Mouse (Mus musculus): Measurements from ENCODE around the gene Prkci. TPM values are rescaled to one million over a fixed set of nuclear protein-coding genes. Genes with fewer than 3 reads are reported as not detected.

Gene Prkci
- total RNA-seq, 1 experiment, result 95.2 TPM

- Histone ChIP-seq H3K4me1 (ENCODE audit: control insufficient read depth in 2 of 2, insufficient read depth in 2 of 2, low read length in 2 of 2, poor library complexity in 1 of 2) (peaks cover 5 to 15% of the 10 kb centered on the region in 2 experiments), H3K27ac (ENCODE audit: insufficient read depth, low read depth, low read length, poor library complexity, severe bottlenecking) (no peak overlapping the region), H3K9me3 (ENCODE audit: control insufficient read depth, insufficient read depth, low read depth, low read length) (no peaks in the 10 kb centered on the region), H3K36me3 (ENCODE audit: control insufficient read depth, insufficient read depth, low read length, poor library complexity, severe bottlenecking) (no peaks in the 10 kb centered on the region), H3K9ac (ENCODE audit: insufficient read depth, low read depth, low read length, poor library complexity, severe bottlenecking) (peak overlapping the region; percentile 1; the same call in 1 of the 2 replicates), H3K4me3 (ENCODE audit: insufficient read depth in 1 of 2, low read depth in 1 of 2, low read length in 2 of 2, poor library complexity in 1 of 2, severe bottlenecking in 1 of 2) (peak overlapping the region; percentile 93 to 95)
- in situ Hi-C loops (cut with MboI; ENCODE audit: low sequenced_read_pairs in 2 of 2, unreplicated experiment in 2 of 2), result no loop called here
- no peak for DNase-seq (ENCODE audit: low read depth, low spot score)
- TF ChIP-seq HCFC1 (IDR thresholded peaks at IDR 0.05; ENCODE audit: borderline replicate concordance, insufficient read depth, low read length) (no peak), MAFK (IDR thresholded peaks at IDR 0.05; ENCODE audit: insufficient read depth, low read depth, low read length) (no peak), ZC3H11A (IDR thresholded peaks at IDR 0.05; ENCODE audit: borderline replicate concordance, low read depth, low read length) (no peak), ZNF384 (IDR thresholded peaks at IDR 0.05; ENCODE audit: low read depth, low read length) (no peak), CHD2 (IDR thresholded peaks at IDR 0.05; ENCODE audit: low read depth, low read length) (no peak)
These were observed 1.1 kb downstream of the Prkci start for GRCm38 (mm10) chr3:30996688-30997014.

DNA sequence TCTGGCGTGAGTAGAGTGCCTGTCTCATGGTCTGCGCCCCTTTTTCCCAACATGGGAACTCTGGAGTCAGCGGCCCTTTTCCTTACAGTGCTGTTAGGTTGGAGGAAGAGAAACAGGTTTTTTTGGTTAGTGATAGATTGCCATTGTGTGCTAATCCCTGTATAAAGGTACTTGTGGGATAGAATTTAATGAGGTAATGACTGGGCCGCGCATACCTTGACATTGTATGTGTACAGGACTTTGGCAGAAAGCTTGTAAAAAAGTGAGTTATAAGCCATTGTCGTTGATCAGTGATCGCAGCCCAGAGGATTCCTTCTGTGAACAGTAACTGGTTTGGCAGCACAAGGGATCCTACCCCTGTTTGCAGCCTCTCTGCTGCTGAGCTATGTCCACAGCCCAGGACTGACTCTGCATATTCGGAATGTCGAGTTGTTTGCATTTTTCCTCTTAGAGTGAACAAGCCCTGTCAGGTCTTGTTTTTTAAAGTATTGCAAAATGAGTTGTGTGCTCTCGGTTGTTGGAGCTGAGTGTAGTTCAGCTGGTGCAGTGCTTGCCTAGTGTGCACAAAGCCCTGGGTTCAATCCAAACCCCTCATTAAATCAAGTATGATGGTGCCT lies 4.0 kb downstream of the Prkci start:
- H3K36me3 ChIP-seq (ENCODE audit: control insufficient read depth, insufficient read depth, low read length, poor library complexity, severe bottlenecking), result no peaks in the 10 kb centered on the region
- DNase-seq (ENCODE audit: low read depth, low spot score), result no peak
- H3K4me3 ChIP-seq (ENCODE audit: insufficient read depth in 1 of 2, low read depth in 1 of 2, low read length in 2 of 2, poor library complexity in 1 of 2, severe bottlenecking in 1 of 2), result peak overlapping the region; percentile 16 to 22; a peak in 3 of 4 replicates
- in situ Hi-C loops (cut with MboI; ENCODE audit: low sequenced_read_pairs in 2 of 2, unreplicated experiment in 2 of 2), result no loop called here
- no peak overlapping the region; the same call in 1 of the 2 replicates for H3K27ac ChIP-seq (ENCODE audit: insufficient read depth, low read depth, low read length, poor library complexity, severe bottlenecking)
- H3K9me3 ChIP-seq (ENCODE audit: control insufficient read depth, insufficient read depth, low read depth, low read length), result no peaks in the 10 kb centered on the region
- no peak overlapping the region; the same call in 1 of the 2 replicates for H3K9ac ChIP-seq (ENCODE audit: insufficient read depth, low read depth, low read length, poor library complexity, severe bottlenecking)
- no peak for TF ChIP-seq ZC3H11A (IDR thresholded peaks at IDR 0.05; ENCODE audit: borderline replicate concordance, low read depth, low read length)
- no peak for TF ChIP-seq MAFK (IDR thresholded peaks at IDR 0.05; ENCODE audit: insufficient read depth, low read depth, low read length)
- no peak for TF ChIP-seq HCFC1 (IDR thresholded peaks at IDR 0.05; ENCODE audit: borderline replicate concordance, insufficient read depth, low read length)
- no peak for TF ChIP-seq ZNF384 (IDR thresholded peaks at IDR 0.05; ENCODE audit: low read depth, low read length)
- no peak for TF ChIP-seq CHD2 (IDR thresholded peaks at IDR 0.05; ENCODE audit: low read depth, low read length)
- peaks cover 19% of the 10 kb centered on the region in 2 experiments for H3K4me1 ChIP-seq (ENCODE audit: control insufficient read depth in 2 of 2, insufficient read depth in 2 of 2, low read length in 2 of 2, poor library complexity in 1 of 2)

DNA sequence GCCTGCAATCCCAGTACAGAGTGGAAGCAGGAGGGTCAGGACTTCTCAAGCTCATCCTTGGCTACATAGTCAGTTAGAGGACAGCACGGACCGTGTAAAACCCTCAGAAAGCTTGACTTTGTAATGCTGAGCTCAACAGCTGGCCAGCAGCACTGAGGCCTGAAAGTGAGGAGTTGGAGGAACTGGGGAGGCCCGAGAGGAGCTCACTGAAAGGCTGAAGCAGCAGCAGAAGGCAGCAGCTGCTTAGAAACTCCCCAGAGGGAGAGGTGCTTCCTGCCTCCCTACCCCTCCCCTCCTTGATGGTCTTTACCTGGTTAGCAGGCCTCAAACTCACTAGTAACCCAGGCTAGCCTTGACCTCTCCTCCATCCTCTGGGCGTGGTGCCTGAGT lies 4.5 kb downstream of the Prkci start:
- no peaks in the 10 kb centered on the region for H3K9me3 ChIP-seq (ENCODE audit: control insufficient read depth, insufficient read depth, low read depth, low read length)
- no peak for DNase-seq (ENCODE audit: low read depth, low spot score)
- H3K9ac ChIP-seq (ENCODE audit: insufficient read depth, low read depth, low read length, poor library complexity, severe bottlenecking), result no peak overlapping the region; the same call in 1 of the 2 replicates

GRCm38 (mm10) chr3:31001048-31001676 lies 5.6 kb downstream of the Prkci start:
- Histone ChIP-seq H3K27ac (ENCODE audit: insufficient read depth, low read depth, low read length, poor library complexity, severe bottlenecking) (no peak overlapping the region), H3K9me3 (ENCODE audit: control insufficient read depth, insufficient read depth, low read depth, low read length) (no peaks in the 10 kb centered on the region), H3K4me1 (ENCODE audit: control insufficient read depth in 2 of 2, insufficient read depth in 2 of 2, low read length in 2 of 2, poor library complexity in 1 of 2) (peaks cover 21 to 28% of the 10 kb centered on the region in 2 experiments), H3K4me3 (ENCODE audit: insufficient read depth in 1 of 2, low read depth in 1 of 2, low read length in 2 of 2, poor library complexity in 1 of 2, severe bottlenecking in 1 of 2) (no peak overlapping the region), H3K9ac (ENCODE audit: insufficient read depth, low read depth, low read length, poor library complexity, severe bottlenecking) (no peak overlapping the region), H3K36me3 (ENCODE audit: control insufficient read depth, insufficient read depth, low read length, poor library complexity, severe bottlenecking) (no peaks in the 10 kb centered on the region)
- in situ Hi-C loops (cut with MboI; ENCODE audit: low sequenced_read_pairs in 2 of 2, unreplicated experiment in 2 of 2), result no loop called here
- no peak for DNase-seq (ENCODE audit: low read depth, low spot score)
- TF ChIP-seq ZC3H11A (IDR thresholded peaks at IDR 0.05; ENCODE audit: borderline replicate concordance, low read depth, low read length), result no peak
- no peak for TF ChIP-seq HCFC1 (IDR thresholded peaks at IDR 0.05; ENCODE audit: borderline replicate concordance, insufficient read depth, low read length)
- TF ChIP-seq MAFK (IDR thresholded peaks at IDR 0.05; ENCODE audit: insufficient read depth, low read depth, low read length), result no peak
- TF ChIP-seq ZNF384 (IDR thresholded peaks at IDR 0.05; ENCODE audit: low read depth, low read length), result no peak
- TF ChIP-seq CHD2 (IDR thresholded peaks at IDR 0.05; ENCODE audit: low read depth, low read length), result no peak

More for the DNA sequence above, 4.5 kb downstream of the Prkci start:
- in situ Hi-C loops (cut with MboI; ENCODE audit: low sequenced_read_pairs in 2 of 2, unreplicated experiment in 2 of 2), result no loop called here
- H3K4me3 ChIP-seq (ENCODE audit: insufficient read depth in 1 of 2, low read depth in 1 of 2, low read length in 2 of 2, poor library complexity in 1 of 2, severe bottlenecking in 1 of 2), result peak overlapping the region in 1 of 2 experiments; percentile 22; a peak in 1 of 4 replicates
- H3K4me1 ChIP-seq (ENCODE audit: control insufficient read depth in 2 of 2, insufficient read depth in 2 of 2, low read length in 2 of 2, poor library complexity in 1 of 2), result peaks cover 19 to 21% of the 10 kb centered on the region in 2 experiments
- H3K27ac ChIP-seq (ENCODE audit: insufficient read depth, low read depth, low read length, poor library complexity, severe bottlenecking), result no peak overlapping the region; the same call in 1 of the 2 replicates
- TF ChIP-seq ZNF384 (IDR thresholded peaks at IDR 0.05; ENCODE audit: low read depth, low read length) (no peak), MAFK (IDR thresholded peaks at IDR 0.05; ENCODE audit: insufficient read depth, low read depth, low read length) (no peak), ZC3H11A (IDR thresholded peaks at IDR 0.05; ENCODE audit: borderline replicate concordance, low read depth, low read length) (no peak), HCFC1 (IDR thresholded peaks at IDR 0.05; ENCODE audit: borderline replicate concordance, insufficient read depth, low read length) (no peak), CHD2 (IDR thresholded peaks at IDR 0.05; ENCODE audit: low read depth, low read length) (no peak)
- no peaks in the 10 kb centered on the region for H3K36me3 ChIP-seq (ENCODE audit: control insufficient read depth, insufficient read depth, low read length, poor library complexity, severe bottlenecking)

Measured in ES-E14 (cell line).